In genomic region chr3:57516146-57516545, GRCm38 (mm10) we compare ENCODE assay signal across 19 mouse cellular contexts. TPM values are rescaled to one million over a fixed set of nuclear protein-coding genes. Genes with fewer than 3 reads are reported as not detected.
DNase-seq lines count a peak whose midpoint lies in the region; ATAC-seq and TF ChIP-seq lines count a peak whose summit lies in the region.
"Had no signal": no experiment of that assay in that cellular context is flagged by ENCODE, and none has a peak within 500 bp of the region (broad histone marks: within the 10 kb centered on the region; RNA-seq: fewer than 3 reads in every experiment).

No protein-coding gene starts in this region.

- H3K4me1 ChIP-seq in lung, postnatal 0 days (ENCODE audit: insufficient read depth, low read depth, low read length) = peaks cover 13% of the 10 kb centered on the region; the same call in 1 of the 2 replicates
- peaks cover 10% of the 10 kb centered on the region for H3K4me1 ChIP-seq in kidney, embryonic 16.5 days (ENCODE audit: insufficient read depth, low read length)
- H3K4me1 ChIP-seq in midbrain, embryonic 15.5 days = no peaks in the 10 kb centered on the region
- H3K4me1 ChIP-seq: hindbrain, embryonic 15.5 days; liver, embryonic 15.5 days had no signal

- peak; percentile 24 for DNase-seq in kidney, adult 11 months
- DNase-seq in kidney, postnatal 4 days = no peak
- peak; percentile 35 for DNase-seq in lung, postnatal 0 days (ENCODE audit: low spot score)
- no peak for DNase-seq in lung, postnatal 14 days
- DNase-seq in skeletal muscle tissue, adult 2 months (ENCODE audit: low read depth, low spot score) = peak; percentile 13
- DNase-seq in layer of hippocampus, adult 18-20 months (ENCODE audit: low spot score in 2 of 2) = no peak
- DNase-seq: adrenal gland, adult 8-10 months; cerebellum, adult 8-10 months; layer of hippocampus, postnatal 36 days; thymus, postnatal 4 days had no signal

- no peak overlapping the region for H3K4me2 ChIP-seq in lung, postnatal 0 days (replicated peaks; ENCODE audit: low read depth, low read length)
- H3K4me2 ChIP-seq in kidney, embryonic 16.5 days (replicated peaks; ENCODE audit: low read depth, low read length) = no peak overlapping the region
- H3K4me2 ChIP-seq in midbrain, embryonic 15.5 days = no peak overlapping the region
- H3K4me2 ChIP-seq: hindbrain, embryonic 15.5 days; liver, embryonic 15.5 days; midbrain, embryonic 12.5 days had no signal

- TF ChIP-seq CTCF in lung, postnatal 0 days (IDR thresholded peaks at IDR 0.05) = no peak

- H3K27me3 ChIP-seq in lung, postnatal 0 days (replicated peaks; ENCODE audit: insufficient read depth, low read length) = no peaks in the 10 kb centered on the region
- no peaks in the 10 kb centered on the region for H3K27me3 ChIP-seq in kidney, embryonic 16.5 days (ENCODE audit: insufficient read depth, low read length)
- no peaks in the 10 kb centered on the region for H3K27me3 ChIP-seq in midbrain, embryonic 15.5 days (replicated peaks)
- H3K27me3 ChIP-seq: hindbrain, embryonic 15.5 days; liver, embryonic 15.5 days; midbrain, embryonic 12.5 days had no signal

- H3K9ac ChIP-seq in lung, postnatal 0 days (replicated peaks; ENCODE audit: low read depth) = no peak overlapping the region
- no peak overlapping the region for H3K9ac ChIP-seq in kidney, embryonic 16.5 days (replicated peaks; ENCODE audit: low read length)
- H3K9ac ChIP-seq in midbrain, embryonic 15.5 days = no peak overlapping the region
- H3K9ac ChIP-seq: hindbrain, embryonic 15.5 days; liver, embryonic 15.5 days; midbrain, embryonic 12.5 days had no signal

- H3K36me3 ChIP-seq in lung, postnatal 0 days (ENCODE audit: insufficient read depth, low read length) = no peaks in the 10 kb centered on the region
- H3K36me3 ChIP-seq in kidney, embryonic 16.5 days (ENCODE audit: insufficient read depth, low read length) = no peaks in the 10 kb centered on the region
- no peaks in the 10 kb centered on the region for H3K36me3 ChIP-seq in midbrain, embryonic 15.5 days (replicated peaks)
- H3K36me3 ChIP-seq: forebrain, embryonic 10.5 days; hindbrain, embryonic 15.5 days; liver, embryonic 15.5 days; midbrain, embryonic 12.5 days had no signal

- peak; percentile 70 for TF ChIP-seq EP300 in lung, postnatal 0 days (IDR thresholded peaks at IDR 0.05)

- H3K27ac ChIP-seq in lung, postnatal 0 days (ENCODE audit: low read length) = no peak overlapping the region
- H3K27ac ChIP-seq in kidney, embryonic 16.5 days (ENCODE audit: low read length) = no peak overlapping the region
- H3K27ac ChIP-seq in midbrain, embryonic 15.5 days = no peak overlapping the region
- H3K27ac ChIP-seq: forebrain, embryonic 10.5 days; hindbrain, embryonic 15.5 days; liver, embryonic 15.5 days; midbrain, embryonic 12.5 days had no signal

- no peaks in the 10 kb centered on the region for H3K9me3 ChIP-seq in lung, postnatal 0 days (ENCODE audit: low read length)
- H3K9me3 ChIP-seq in kidney, embryonic 16.5 days (ENCODE audit: low read length) = no peaks in the 10 kb centered on the region; the same call in 1 of the 2 replicates
- no peaks in the 10 kb centered on the region for H3K9me3 ChIP-seq in midbrain, embryonic 15.5 days
- H3K9me3 ChIP-seq: forebrain, embryonic 10.5 days; hindbrain, embryonic 15.5 days; liver, embryonic 15.5 days; midbrain, embryonic 12.5 days had no signal

- no peak overlapping the region for H3K4me3 ChIP-seq in lung, postnatal 0 days (ENCODE audit: low read depth, low read length)
- H3K4me3 ChIP-seq in kidney, embryonic 16.5 days (ENCODE audit: low read length) = no peak overlapping the region
- no peak overlapping the region for H3K4me3 ChIP-seq in midbrain, embryonic 15.5 days
- H3K4me3 ChIP-seq: forebrain, embryonic 10.5 days; hindbrain, embryonic 15.5 days; liver, embryonic 15.5 days; midbrain, embryonic 12.5 days; myocyte had no signal

- 41% methylated on average over 4 of the region's 4 CpGs for WGBS in lung, postnatal 0 days
- WGBS in kidney, embryonic 16.5 days = 59% methylated on average over 4 of the region's 4 CpGs
- WGBS in midbrain, embryonic 15.5 days = 86% methylated on average over 4 of the region's 4 CpGs

- peak; percentile 83 for ATAC-seq in lung, postnatal 0 days
- ATAC-seq in kidney, embryonic 16.5 days (ENCODE audit: low FRiP score, low TSS enrichment) = peak; percentile 67; the same call in 1 of the 2 replicates
- no peak for ATAC-seq in midbrain, embryonic 15.5 days (replicated peaks)
- ATAC-seq: CD4-positive, CD25-positive, alpha-beta regulatory T cell, adult 4 months had no signal

RNA-seq across cellular contexts. Expression of gene Wwtr1, which starts 59.6 kb away (rescaled TPM):
- polyA plus RNA-seq in lung, postnatal 0 days (2015; fragmentation: Nextera tagmentation; extraction: Ambion mirVana) = 53.6 and 56.0 TPM in 2 replicates
- polyA plus RNA-seq in kidney, embryonic 16.5 days (2015; fragmentation: Nextera tagmentation; extraction: Ambion mirVana) = 17.9 and 20.5 TPM in 2 replicates
- polyA plus RNA-seq in midbrain, embryonic 15.5 days (2015; fragmentation: Nextera tagmentation; extraction: Ambion mirVana) = 7.5 and 7.9 TPM in 2 replicates
- 10 to 100 TPM; 13.3 to 14.4 TPM for total RNA-seq in layer of hippocampus, adult 18-20 months (2021)
- total RNA-seq: MEL had no signal
- polyA plus RNA-seq: CD4-positive, CD25-positive, alpha-beta regulatory T cell, adult 4 months had no signal

Comparison
In these comparisons a context has a peak if more than half of its experiments do, and no peak if none do; other contexts are left out.
1. DNase-seq: peak in kidney, adult 11 months (single experiment), lung, postnatal 0 days (single experiment) and skeletal muscle tissue, adult 2 months (single experiment); none in kidney, postnatal 4 days (0 of 2), lung, postnatal 14 days (single experiment) and layer of hippocampus, adult 18-20 months (0 of 2).